Mouse (Mus musculus) A20 (cell line): Measurements from ENCODE around the gene Id3.

Source experiments
- DNase-seq: peaks from one replicate; pipeline ENCODE4 v3.0.0-alpha.2; 2011; ENCODE audit warnings: low read depth, low spot score

The Id3 gene

DNA sequence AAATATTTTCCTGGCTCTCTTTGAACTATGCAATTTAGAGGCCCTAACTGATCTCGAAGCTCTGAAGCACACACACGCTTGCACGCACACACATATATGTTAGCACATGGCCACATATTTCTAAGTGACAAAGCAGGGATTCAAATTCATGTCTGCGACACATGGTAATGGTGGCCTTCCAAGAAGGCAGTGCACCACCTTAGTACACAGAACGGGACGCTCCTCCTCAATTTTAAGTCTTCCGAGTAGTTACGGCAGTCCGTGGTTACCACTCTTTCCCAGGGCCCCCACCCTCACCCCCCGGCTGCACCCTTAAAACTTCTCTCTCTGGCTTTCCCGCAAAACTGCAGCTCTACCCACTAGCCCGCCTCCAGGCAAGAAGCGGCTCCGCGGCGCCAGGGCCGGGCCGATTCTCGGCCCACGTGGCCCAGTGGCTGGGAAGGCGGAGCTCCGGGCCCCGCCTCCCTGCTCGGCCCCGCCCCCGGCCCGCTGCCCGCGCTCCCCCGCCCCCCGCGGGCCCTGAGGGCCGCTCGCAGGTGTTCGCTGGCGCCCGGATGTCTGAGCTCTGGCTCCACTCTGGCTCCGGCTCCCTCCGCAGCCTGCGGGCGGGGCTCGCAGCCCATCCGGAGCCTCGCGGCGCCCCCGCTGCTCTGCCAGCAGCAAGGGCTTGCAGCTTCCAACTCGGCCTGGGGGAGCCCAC is 4.3 kb downstream of the Id3 start:
- peak; percentile 89 for DNase-seq

DNA sequence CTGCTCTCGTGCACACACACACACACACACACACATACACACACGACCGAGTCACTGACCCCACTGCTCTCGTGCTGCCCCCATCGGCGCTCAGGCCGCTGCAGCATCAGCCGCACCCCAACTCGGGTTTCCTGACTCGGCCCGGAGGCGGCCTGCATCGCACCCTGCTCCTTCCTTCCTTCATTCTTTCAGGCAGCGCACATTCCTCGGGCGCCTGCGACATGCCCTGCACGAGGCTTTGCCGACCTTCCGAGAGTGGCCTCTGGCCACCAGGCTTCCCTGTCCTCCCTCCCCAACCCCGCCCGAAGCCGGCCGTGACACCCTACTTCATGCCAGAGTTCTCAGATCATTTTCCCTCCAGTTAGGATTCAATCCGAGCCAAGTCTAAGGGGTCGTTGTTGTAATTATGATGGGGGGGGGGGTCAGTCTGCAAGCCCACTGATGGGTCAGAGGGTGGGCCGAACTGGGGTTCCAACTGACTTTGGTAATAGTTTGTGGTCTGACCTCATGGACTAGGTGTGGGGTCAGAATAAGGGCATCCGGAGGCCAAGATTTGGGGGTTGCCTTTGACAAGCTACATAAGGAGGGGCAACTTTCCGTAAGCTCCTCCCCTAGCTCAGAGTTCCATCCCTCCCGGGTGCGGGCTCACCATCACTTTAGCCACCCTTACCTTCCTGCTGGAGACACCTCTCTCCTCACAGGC is 5.2 kb downstream of the Id3 start:
- DNase-seq: no peak

- DNase-seq: peak; percentile 27
Measured at GRCm38 (mm10) chr4:136149045-136149379, 5.7 kb downstream of the Id3 start.

DNA sequence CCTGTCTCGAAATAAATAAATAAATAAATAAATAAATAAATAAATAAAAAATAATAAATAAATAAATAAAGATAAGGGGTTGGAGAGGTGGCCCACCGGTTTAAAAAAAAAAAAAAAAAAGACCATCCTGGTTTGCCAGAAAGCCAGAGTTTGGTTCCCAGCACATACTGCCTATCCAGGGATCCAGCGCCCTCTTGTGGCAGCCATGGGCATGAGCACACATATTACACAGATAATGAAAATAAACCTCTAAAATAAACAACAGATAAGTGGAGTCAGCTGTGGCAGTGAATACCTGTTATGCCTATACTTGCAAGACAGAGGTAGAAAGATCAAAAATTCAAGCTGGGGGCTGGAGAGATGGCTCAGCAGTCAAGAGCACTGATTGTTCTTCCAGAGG is 6.4 kb downstream of the Id3 start:
- DNase-seq: peak; percentile 71

DNA sequence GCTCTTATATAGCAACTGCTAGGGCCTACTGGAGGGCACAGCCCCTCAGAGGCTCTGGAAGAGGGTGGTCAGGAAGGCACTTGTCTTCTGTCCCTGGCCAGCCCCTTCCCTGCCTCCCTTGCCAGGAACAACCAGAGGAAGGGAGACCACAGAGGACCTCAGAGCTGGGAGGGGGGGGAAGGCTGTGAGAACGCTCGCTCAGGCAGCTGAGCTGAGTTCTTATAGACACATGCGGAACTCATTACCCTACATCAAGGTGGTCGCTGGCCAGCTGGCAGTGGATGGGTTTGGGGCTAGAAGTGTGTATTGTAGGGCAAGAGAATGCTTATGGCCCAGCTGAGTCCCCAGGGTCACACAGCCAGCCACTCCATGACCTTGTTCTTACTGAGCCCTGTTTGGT is 7.3 kb downstream of the Id3 start:
- no peak for DNase-seq

- peak; percentile 34 for DNase-seq
Measured at GRCm38 (mm10) chr4:136152821-136153220, 9.5 kb downstream of the Id3 start.

DNA sequence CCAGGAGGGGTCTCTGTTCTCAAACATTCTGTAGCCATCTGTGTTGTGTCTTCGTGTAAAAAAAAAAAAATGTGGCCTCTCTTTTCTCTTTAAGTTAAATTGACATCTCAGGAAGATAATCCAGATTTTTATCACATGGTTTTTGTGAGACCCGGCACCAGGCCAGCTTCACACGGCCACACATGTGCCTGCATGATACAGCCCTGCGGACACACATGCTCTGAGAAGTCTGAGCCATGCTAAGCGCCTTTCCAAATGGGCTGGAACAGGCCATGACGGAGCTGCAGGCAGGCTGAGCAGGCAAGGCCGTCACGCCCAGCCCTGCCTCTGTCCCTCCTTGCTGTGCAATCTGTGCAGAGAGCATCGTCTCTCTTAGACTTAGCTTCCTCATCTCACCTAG is 11.2 kb downstream of the Id3 start:
- no peak for DNase-seq

DNA sequence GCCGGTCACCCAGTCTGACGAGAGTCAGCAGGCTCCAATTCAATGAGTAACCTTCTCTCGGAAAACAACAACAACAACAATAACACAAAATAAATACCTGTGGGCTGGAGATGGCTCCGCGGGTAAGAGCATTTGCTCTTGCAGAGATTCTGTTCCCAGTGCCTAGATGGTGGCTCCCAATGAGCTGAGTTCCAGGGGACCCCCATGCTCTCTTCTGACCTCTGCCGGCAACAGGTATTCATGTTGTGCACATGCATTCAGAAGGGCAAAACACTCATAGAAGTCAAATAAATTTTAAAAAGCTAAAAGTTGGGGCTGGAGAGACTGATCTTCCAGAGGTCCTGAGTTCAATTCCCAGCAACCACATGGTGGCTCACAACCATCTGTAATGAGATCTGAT is 15.2 kb downstream of the Id3 start:
- DNase-seq: peak; percentile 29

DNA sequence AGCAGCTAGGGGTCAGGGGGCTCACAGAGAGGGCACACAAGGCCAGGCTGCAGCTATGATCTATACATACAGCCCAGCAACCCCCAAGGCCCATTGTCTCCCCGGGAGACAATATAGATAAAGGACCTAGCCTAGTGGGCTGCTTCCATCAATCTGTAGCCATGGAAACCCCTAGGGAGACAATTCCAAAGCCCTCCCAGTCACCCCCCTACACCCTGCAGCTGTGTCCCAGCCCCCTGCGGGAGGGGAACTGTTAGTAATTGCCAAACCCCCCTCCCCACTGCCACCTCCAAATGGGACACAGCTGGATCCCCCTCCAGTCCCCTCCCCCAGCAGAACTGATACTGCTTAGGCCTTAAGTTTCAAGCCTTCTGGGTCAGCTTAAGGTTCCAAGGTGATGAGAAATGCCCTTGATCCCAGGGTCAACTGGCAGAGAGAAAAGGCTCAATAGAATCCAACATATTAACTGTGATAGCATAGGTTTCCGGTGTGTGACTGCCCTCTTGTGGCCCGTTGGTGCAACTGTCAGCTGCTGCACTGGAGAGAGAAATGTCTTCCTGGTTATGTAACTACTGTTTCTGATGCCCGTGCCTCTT is 16.6 kb downstream of the Id3 start:
- DNase-seq: peak; percentile 82

DNA sequence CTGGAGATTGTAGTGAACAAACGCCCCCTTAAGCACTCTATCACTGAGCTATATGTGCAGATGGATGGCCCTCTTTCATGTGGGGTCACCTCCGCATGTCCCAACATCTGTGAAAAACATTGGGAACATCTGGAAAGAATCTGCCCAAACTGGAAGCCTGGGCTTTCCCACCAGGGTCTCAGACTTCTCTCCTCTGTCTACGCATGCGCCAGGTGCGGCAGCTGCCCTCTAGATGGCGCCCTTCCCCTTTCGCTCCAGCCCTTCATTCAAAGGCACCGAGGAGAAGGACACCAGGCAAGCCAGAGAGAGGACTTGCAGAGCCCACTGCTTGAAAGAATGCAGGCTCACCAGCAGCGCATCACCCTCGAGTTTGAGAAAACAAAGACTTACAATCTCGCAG is 20.2 kb downstream of the Id3 start:
- DNase-seq: peak; percentile 84

- no peak for DNase-seq
Measured at GRCm38 (mm10) chr4:136164981-136165380, 21.7 kb downstream of the Id3 start.

DNA sequence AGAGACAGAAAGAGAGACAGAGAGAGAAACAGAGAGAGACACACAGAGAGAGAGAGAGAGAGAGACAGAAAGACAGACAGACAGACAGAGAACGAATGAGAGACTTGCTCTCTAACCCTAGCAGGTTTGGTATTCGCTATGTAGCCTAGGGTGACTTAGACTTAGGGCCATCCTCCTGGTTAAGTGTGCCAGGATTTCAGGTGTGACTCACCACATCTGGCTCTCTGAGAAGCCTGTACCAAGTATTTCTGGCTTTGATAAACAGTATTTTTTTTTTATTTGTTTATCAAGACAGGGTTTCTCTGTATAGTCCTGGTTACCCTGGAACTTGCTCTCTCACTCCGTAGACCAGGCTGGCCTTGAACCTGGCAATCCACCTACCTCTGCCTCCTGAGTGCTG is 24.4 kb downstream of the Id3 start:
- DNase-seq: no peak

DNA sequence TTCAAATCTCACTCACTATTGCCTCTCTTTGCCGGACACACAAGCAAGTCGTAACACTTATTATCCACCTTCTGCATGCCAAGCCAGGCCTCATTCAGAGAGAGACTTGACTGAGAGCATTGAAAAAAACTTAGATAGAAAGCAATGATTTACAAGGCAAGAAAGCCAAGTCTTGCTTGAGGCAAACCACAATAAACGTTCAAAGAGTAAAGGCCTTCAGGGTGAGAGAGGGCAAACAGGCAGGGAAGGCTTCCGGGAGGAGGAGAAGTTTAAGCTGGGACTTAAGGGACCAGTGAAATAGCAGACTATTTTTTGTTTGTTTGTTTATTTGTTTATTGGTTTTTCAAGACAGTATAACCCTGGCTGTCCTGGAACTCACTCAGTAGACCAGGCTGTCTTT is 27.1 kb downstream of the Id3 start:
- no peak for DNase-seq

- DNase-seq: no peak
Measured at GRCm38 (mm10) chr4:136171455-136171854, 28.2 kb downstream of the Id3 start.

DNA sequence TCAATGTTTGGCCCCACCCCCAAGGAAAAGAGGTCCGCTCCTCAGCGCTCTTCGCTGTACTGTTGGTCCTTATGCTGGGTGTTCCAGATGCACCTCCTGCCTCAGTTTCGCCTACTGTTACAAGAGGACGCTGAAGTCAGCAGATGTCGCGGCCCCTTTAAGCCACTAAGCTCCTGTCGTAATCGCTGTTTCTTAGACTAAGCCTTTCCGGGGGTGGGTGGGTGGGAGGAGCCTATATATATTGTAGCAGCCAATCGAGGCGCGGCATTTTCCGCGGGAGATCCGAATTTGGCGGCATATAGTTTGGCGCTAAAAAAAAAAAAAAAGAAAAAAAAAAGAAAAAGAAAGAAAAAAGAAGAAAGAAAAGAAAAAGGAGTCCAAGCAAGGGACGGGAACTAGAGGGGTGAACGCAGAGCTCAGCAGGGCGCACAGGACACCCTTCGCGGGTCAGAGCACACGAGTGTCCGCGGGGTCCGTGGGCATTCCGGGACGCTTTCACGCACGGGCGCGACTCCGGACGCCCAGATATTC is 28.8 kb downstream of the Id3 start, which contains the start of gene E2f2:
Gene E2f2, plus strand, starts transcription at position 384 of the 531 bp plus-strand sequence.
- DNase-seq: peak; percentile 85

GRCm38 (mm10) chr4:136172542-136173209 is 29.4 kb downstream of the Id3 start:
- peak; percentile 86 for DNase-seq

DNA sequence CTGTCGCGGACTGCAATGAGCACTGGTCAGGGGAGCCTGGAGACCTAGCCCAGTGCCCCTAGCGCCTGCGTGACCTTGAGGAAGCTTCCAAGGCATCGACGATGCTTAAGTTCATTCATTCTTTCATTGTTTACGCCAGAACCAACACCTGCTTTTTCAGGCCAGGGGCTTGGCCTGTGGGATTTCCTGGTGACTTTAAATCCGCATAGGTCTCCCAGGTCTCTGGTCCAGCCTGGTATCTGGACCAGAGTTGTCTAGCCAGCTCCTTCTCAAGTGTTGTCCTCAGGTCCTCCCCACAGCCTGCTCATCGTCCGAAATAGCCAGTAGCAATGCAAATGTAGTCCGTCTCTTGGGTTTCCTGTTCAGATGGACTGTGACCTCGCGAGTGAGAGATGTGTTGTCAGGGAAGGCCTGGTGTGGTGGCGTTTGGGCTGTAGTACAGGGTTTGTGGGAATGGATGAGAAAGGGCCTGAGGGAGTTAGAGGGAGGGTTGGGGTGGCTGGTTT is 30.0 kb downstream of the Id3 start:
- DNase-seq: peak; percentile 89

DNA sequence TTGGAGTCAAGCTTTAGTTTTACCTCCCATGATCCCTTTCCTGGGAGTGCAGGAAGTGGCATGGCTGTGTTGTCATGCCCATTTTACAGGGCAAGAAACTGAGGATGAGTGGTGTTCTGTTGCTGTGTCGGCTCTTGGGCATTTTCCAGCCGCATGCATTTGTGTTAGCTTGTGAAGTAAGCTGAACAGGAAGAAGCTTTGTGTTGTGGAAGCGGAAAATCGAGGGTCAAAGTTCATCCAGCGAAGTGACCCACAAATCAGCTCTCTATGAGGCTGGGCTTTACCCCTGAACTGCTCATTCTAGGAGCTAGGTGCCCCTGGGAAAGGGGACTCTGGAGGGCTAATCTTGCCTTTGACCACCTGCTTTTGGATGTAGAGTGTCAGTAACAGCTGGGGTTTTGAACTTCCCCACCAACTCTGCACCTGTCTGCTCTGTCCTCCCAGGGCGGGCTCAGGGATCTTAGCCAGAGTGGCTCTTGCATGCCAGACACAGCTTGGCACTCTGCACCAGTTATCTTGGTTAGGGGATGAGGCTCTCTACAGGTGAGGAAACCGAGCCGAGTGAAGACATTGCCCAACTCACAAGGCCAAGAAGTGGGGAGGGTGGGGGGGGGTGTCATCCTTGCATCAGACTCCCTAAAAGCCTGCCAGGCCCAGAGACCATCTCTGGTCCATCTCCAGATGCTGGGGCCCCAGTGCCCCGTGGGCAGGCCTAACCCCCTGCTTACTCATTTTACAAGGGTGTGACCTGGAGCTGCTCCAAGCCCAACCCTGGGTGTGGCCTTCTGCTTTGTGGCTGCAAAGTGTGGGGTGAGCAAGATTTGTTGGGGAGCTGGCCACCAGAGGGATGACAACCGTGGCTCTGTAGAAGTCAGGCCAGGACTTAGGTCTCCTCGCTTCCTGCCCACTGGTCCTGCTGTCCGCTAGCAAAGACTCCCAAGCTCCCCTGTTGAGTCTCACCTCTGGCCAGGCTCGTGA is 31.2 kb downstream of the Id3 start:
- DNase-seq: peak; percentile 87

GRCm38 (mm10) chr4:136176022-136176552 is 32.8 kb downstream of the Id3 start:
- DNase-seq: peak; percentile 48

- DNase-seq: peak; percentile 90
Measured at GRCm38 (mm10) chr4:136177244-136177611, 33.9 kb downstream of the Id3 start.
